In the genomic region with DNA sequence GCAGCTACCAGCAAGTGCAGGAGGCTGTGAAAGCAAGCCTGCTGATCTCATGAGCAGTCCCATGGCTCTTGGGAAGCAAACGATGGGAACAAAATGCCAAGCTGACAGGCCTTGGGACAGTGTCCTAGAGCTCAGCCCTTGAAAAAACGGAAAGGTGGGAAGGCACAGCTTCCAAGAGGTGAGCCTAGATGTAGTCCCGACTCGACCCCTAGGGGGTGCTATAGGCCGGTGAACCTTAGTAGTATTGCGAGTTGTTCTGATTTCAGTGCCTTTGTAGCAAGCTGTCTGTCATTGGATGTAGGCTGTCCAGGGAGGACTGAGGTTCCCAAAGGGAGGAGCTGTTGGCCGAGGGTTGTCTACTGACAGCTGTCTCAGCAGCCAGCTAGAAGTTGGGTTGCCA, we compare ENCODE assay signal across 10 mouse cellular contexts. TPM values are rescaled to one million over a fixed set of nuclear protein-coding genes. Genes with fewer than 3 reads are reported as not detected.
DNase-seq lines count a peak whose midpoint lies in the region; ATAC-seq and TF ChIP-seq lines count a peak whose summit lies in the region.
"Had no signal": no experiment of that assay in that cellular context is flagged by ENCODE, and none has a peak within 500 bp of the region (broad histone marks: within the 10 kb centered on the region; RNA-seq: fewer than 3 reads in every experiment).

No protein-coding gene starts in this region.

- intact Hi-C loops in left cerebral cortex, postnatal 25 days (cut with DNase I), result loop anchor here (1.0 kb wide), 1 partner anchor 117 kb away; no protein-coding TSS in a partner anchor

- peak; percentile 61 for DNase-seq in kidney, adult 2 months
- peak; percentile 5 for DNase-seq in c-Kit-negative CD71-positive TER-119-positive erythroid progenitor cells, embryonic 14.5 days (ENCODE audit: low read depth, low spot score)
- peak; percentile 78 for DNase-seq in hindbrain, embryonic 14.5 days (ENCODE audit: low spot score)
- peak; percentile 77 to 86 for DNase-seq in left cerebral cortex, postnatal 25 days (ENCODE audit: low spot score in 2 of 2)
- peak; percentile 71 for DNase-seq in thymus, adult 2 months

- no peak overlapping the region for H3K4me3 ChIP-seq in kidney, adult 2 months (ENCODE audit: insufficient read depth, low read depth, low read length)
- no peak overlapping the region for H3K4me3 ChIP-seq in kidney, embryonic 16.5 days (ENCODE audit: low read length)
- H3K4me3 ChIP-seq in forebrain, embryonic 16.5 days (replicated peaks; ENCODE audit: low read length), result no peak overlapping the region
- H3K4me3 ChIP-seq in hindbrain, embryonic 14.5 days (replicated peaks; ENCODE audit: low read length), result no peak overlapping the region
- no peak overlapping the region for H3K4me3 ChIP-seq in neural tube, embryonic 12.5 days
- H3K4me3 ChIP-seq in thymus, adult 2 months (ENCODE audit: control insufficient read depth, insufficient read depth, low read length), result no peak overlapping the region
- H3K4me3 ChIP-seq: embryonic facial prominence, embryonic 12.5 days had no signal

- ATAC-seq in kidney, embryonic 16.5 days (ENCODE audit: low FRiP score, low TSS enrichment), result no peak
- ATAC-seq in forebrain, embryonic 16.5 days, result 0 out of 2 replicates have a peak, but pooled peaks have one; percentile 16
- ATAC-seq in hindbrain, embryonic 14.5 days (ENCODE audit: low FRiP score), result no peak
- 0 out of 2 replicates have a peak, but pooled peaks have one; percentile 17 for ATAC-seq in neural tube, embryonic 12.5 days (ENCODE audit: low FRiP score, low read depth)

- 8% methylated on average over 7 of the region's 7 CpGs for WGBS in kidney, adult 2 months
- 16% methylated on average over 7 of the region's 7 CpGs for WGBS in kidney, embryonic 16.5 days
- 13% methylated on average over 7 of the region's 7 CpGs for WGBS in forebrain, embryonic 16.5 days
- 19% methylated on average over 7 of the region's 7 CpGs for WGBS in hindbrain, embryonic 14.5 days
- WGBS in neural tube, embryonic 12.5 days, result 20% methylated on average over 7 of the region's 7 CpGs
- 16% methylated on average over 7 of the region's 7 CpGs for WGBS in thymus, adult 2 months

- H3K4me2 ChIP-seq in kidney, embryonic 16.5 days (replicated peaks; ENCODE audit: low read depth, low read length), result no peak overlapping the region
- H3K4me2 ChIP-seq in forebrain, embryonic 16.5 days (ENCODE audit: low read length), result no peak overlapping the region
- no peak overlapping the region for H3K4me2 ChIP-seq in hindbrain, embryonic 14.5 days (replicated peaks)
- H3K4me2 ChIP-seq in neural tube, embryonic 12.5 days (replicated peaks), result no peak overlapping the region
- H3K4me2 ChIP-seq: embryonic facial prominence, embryonic 12.5 days had no signal

- H3K9me3 ChIP-seq in kidney, embryonic 16.5 days (ENCODE audit: low read length), result no peaks in the 10 kb centered on the region
- H3K9me3 ChIP-seq in forebrain, embryonic 16.5 days (ENCODE audit: control insufficient read depth, low read length), result no peaks in the 10 kb centered on the region
- no peaks in the 10 kb centered on the region for H3K9me3 ChIP-seq in hindbrain, embryonic 14.5 days (ENCODE audit: control insufficient read depth, low read length)
- H3K9me3 ChIP-seq in neural tube, embryonic 12.5 days, result no peaks in the 10 kb centered on the region
- H3K9me3 ChIP-seq: embryonic facial prominence, embryonic 12.5 days had no signal

- no peaks in the 10 kb centered on the region for H3K4me1 ChIP-seq in kidney, adult 2 months (ENCODE audit: control insufficient read depth, insufficient read depth, low read length)
- no peaks in the 10 kb centered on the region for H3K4me1 ChIP-seq in kidney, embryonic 16.5 days (ENCODE audit: insufficient read depth, low read length)
- peaks cover 8% of the 10 kb centered on the region for H3K4me1 ChIP-seq in forebrain, embryonic 16.5 days (replicated peaks; ENCODE audit: control insufficient read depth, insufficient read depth, low read length)
- 0 out of 2 replicates have a peak, but pooled peaks cover 3% of the 10 kb centered on the region for H3K4me1 ChIP-seq in hindbrain, embryonic 14.5 days (replicated peaks; ENCODE audit: control insufficient read depth, insufficient read depth, low read length)
- no peaks in the 10 kb centered on the region for H3K4me1 ChIP-seq in neural tube, embryonic 12.5 days
- no peaks in the 10 kb centered on the region for H3K4me1 ChIP-seq in thymus, adult 2 months (replicated peaks; ENCODE audit: control insufficient read depth, insufficient read depth, low read length)
- H3K4me1 ChIP-seq: embryonic facial prominence, embryonic 12.5 days had no signal

- peak; percentile 73 for TF ChIP-seq CTCF in kidney, adult 2 months (conservative IDR thresholded peaks at IDR 0.05; ENCODE audit: insufficient read depth, insufficient read length, low read depth, low read length)
- peak; percentile 56; the same call in 1 of the 2 replicates for TF ChIP-seq CTCF in thymus, adult 2 months (IDR thresholded peaks at IDR 0.05; ENCODE audit: borderline replicate concordance, control insufficient read depth, extremely low read depth, insufficient read depth, low read length, poor library complexity)

- H3K9ac ChIP-seq in kidney, embryonic 16.5 days (replicated peaks; ENCODE audit: low read length), result no peak overlapping the region
- H3K9ac ChIP-seq in forebrain, embryonic 16.5 days (replicated peaks; ENCODE audit: low read depth, low read length), result no peak overlapping the region
- no peak overlapping the region for H3K9ac ChIP-seq in hindbrain, embryonic 14.5 days
- H3K9ac ChIP-seq in neural tube, embryonic 12.5 days, result no peak overlapping the region
- H3K9ac ChIP-seq: embryonic facial prominence, embryonic 12.5 days had no signal

- TF ChIP-seq POLR2A in kidney, adult 2 months (IDR thresholded peaks at IDR 0.05; ENCODE audit: low read depth, low read length), result no peak
- TF ChIP-seq POLR2A in thymus, adult 2 months (IDR thresholded peaks at IDR 0.05; ENCODE audit: control insufficient read depth, extremely low read depth, insufficient read depth, low read length, poor library complexity), result no peak

- no peak overlapping the region for H3K27ac ChIP-seq in kidney, adult 2 months (ENCODE audit: insufficient read depth, low read depth, low read length)
- H3K27ac ChIP-seq in kidney, embryonic 16.5 days (ENCODE audit: low read length), result no peak overlapping the region
- H3K27ac ChIP-seq in forebrain, embryonic 16.5 days (ENCODE audit: low read length), result no peak overlapping the region
- H3K27ac ChIP-seq in hindbrain, embryonic 14.5 days, result no peak overlapping the region
- no peak overlapping the region for H3K27ac ChIP-seq in neural tube, embryonic 12.5 days
- H3K27ac ChIP-seq in thymus, adult 2 months (ENCODE audit: control insufficient read depth, insufficient read depth, low read length), result no peak overlapping the region
- H3K27ac ChIP-seq: embryonic facial prominence, embryonic 12.5 days had no signal

- H3K27me3 ChIP-seq in kidney, adult 2 months (replicated peaks; ENCODE audit: control insufficient read depth, insufficient read depth, low read length), result no peaks in the 10 kb centered on the region
- no peaks in the 10 kb centered on the region for H3K27me3 ChIP-seq in kidney, embryonic 16.5 days (ENCODE audit: insufficient read depth, low read length)
- H3K27me3 ChIP-seq in forebrain, embryonic 16.5 days (replicated peaks; ENCODE audit: control insufficient read depth, insufficient read depth, low read length), result no peaks in the 10 kb centered on the region
- H3K27me3 ChIP-seq in hindbrain, embryonic 14.5 days (ENCODE audit: control insufficient read depth, insufficient read depth, low read length), result no peaks in the 10 kb centered on the region
- no peaks in the 10 kb centered on the region for H3K27me3 ChIP-seq in neural tube, embryonic 12.5 days (replicated peaks)
- H3K27me3 ChIP-seq in thymus, adult 2 months (ENCODE audit: control insufficient read depth, insufficient read depth, low read length), result no peaks in the 10 kb centered on the region
- H3K27me3 ChIP-seq: embryonic facial prominence, embryonic 12.5 days had no signal

- no peaks in the 10 kb centered on the region for H3K36me3 ChIP-seq in kidney, adult 2 months (ENCODE audit: control insufficient read depth, insufficient read depth, low read length)
- no peaks in the 10 kb centered on the region for H3K36me3 ChIP-seq in kidney, embryonic 16.5 days (ENCODE audit: insufficient read depth, low read length)
- H3K36me3 ChIP-seq in forebrain, embryonic 16.5 days (ENCODE audit: control insufficient read depth, insufficient read depth), result no peaks in the 10 kb centered on the region
- H3K36me3 ChIP-seq in hindbrain, embryonic 14.5 days (replicated peaks; ENCODE audit: control insufficient read depth, insufficient read depth), result no peaks in the 10 kb centered on the region
- H3K36me3 ChIP-seq in neural tube, embryonic 12.5 days, result no peaks in the 10 kb centered on the region
- H3K36me3 ChIP-seq in thymus, adult 2 months (ENCODE audit: control insufficient read depth, insufficient read depth, low read length), result no peaks in the 10 kb centered on the region
- H3K36me3 ChIP-seq: embryonic facial prominence, embryonic 12.5 days had no signal

RNA-seq across cellular contexts. Expression of a gene that starts 49.7 kb away (rescaled TPM):
- polyA plus RNA-seq in kidney, adult 2 months (2012; rRNA removed), result 0.05 and 0.07 TPM in 2 replicates
- polyA plus RNA-seq in kidney, embryonic 16.5 days (2015; fragmentation: Nextera tagmentation; extraction: Ambion mirVana), result 0.22 and 0.49 TPM in 2 replicates
- 8.0 and 9.0 TPM in 2 replicates for polyA plus RNA-seq in forebrain, embryonic 16.5 days (2015; fragmentation: Nextera tagmentation; extraction: Ambion mirVana)
- polyA plus RNA-seq in hindbrain, embryonic 14.5 days (2014; fragmentation: Nextera tagmentation; extraction: Ambion mirVana), result 7.1 and 8.7 TPM in 2 replicates
- 10 to 100 TPM; 12.9 to 14.4 TPM for total RNA-seq in left cerebral cortex, postnatal 25 days (2021)
- 4.8 and 5.0 TPM in 2 replicates for polyA plus RNA-seq in neural tube, embryonic 12.5 days (2016; fragmentation: Nextera tagmentation; extraction: Ambion mirVana)
- 0.04 and 0.05 TPM in 2 replicates for polyA plus RNA-seq in thymus, adult 2 months (2012; rRNA removed)
- total RNA-seq: neutrophil, adult 5-6 weeks had no signal

Comparison
In these comparisons a context has a peak if more than half of its experiments do, and no peak if none do; other contexts are left out.
1. DNase-seq: peak in every context shown above with its lines; median percentile 82 in left cerebral cortex, postnatal 25 days; 78 in hindbrain, embryonic 14.5 days; 71 in thymus, adult 2 months; 61 in kidney, adult 2 months; 5 in c-Kit-negative CD71-positive TER-119-positive erythroid progenitor cells, embryonic 14.5 days.
2. ATAC-seq: peak in forebrain, embryonic 16.5 days (single experiment) and neural tube, embryonic 12.5 days (single experiment); none in kidney, embryonic 16.5 days (single experiment) and hindbrain, embryonic 14.5 days (single experiment).